Mouse (Mus musculus) adrenal gland, postnatal 4 days (tissue): ENCODE data around the gene Sdk1. TPM values are rescaled to one million over a fixed set of nuclear protein-coding genes. Genes with fewer than 3 reads are reported as not detected.

Experiments
- DNase-seq, 2 experiments: peaks; one replicate each; pipeline ENCODE4 v3.0.0; 2021 to 2022; ENCODE audit warnings: low spot score in 2 of 2, mixed read lengths in 2 of 2
- total RNA-seq, 2 experiments: library from RNA; stranded (reverse); gene quantifications; 2 replicates each; pipeline ENCODE4 v1.2.3; 2021

Gene Sdk1
- total RNA-seq, 2 experiments from 2014 or later = 20.0 to 20.3 TPM

DNA sequence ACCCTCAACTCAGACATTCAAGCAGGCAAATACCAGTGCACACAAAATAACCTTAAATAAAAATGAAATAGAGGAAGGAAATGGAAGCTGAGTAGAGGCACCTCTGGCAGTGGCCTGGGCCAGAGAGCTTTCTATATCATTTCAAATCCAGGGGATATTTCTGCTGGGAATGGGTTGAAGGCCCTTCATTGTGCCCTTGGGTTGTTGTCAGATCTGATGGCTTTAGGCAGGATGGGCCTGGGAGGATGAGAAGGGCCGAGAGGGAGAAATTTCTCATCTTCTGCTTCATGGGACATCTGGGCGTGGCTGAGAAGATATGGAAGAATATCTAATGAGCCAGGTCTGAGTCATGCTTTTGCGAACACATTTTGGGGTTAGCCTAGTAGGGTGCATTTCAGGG is 186.8 kb downstream of the Sdk1 start:
- no peak for DNase-seq

- no peak for DNase-seq
Measured at GRCm38 (mm10) chr5:141433286-141433685, 192.0 kb downstream of the Sdk1 start.

DNA sequence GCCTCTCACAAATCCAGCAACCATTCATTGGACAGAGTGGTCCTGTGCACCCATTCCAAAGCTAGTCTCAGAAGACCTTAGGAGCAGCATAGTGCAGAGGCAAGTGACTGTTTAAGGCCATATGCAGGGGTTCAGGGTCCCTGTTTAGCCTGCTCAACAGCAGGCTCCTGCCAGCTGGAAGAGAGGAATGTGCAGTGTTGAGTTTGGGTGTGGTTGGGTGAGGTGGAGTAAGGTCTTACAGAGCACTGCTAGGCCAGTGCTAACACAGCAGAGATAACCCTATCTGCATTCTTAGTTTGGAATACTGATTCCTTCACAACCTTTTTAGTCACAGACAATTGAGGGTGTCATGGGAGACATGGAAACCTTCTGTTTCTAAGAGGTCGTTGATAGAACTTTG is 206.0 kb downstream of the Sdk1 start:
- DNase-seq = no peak

- DNase-seq = no peak
Measured at GRCm38 (mm10) chr5:141463417-141463816, 222.1 kb downstream of the Sdk1 start.

GRCm38 (mm10) chr5:141468821-141469220 is 227.5 kb downstream of the Sdk1 start:
- DNase-seq = no peak

DNA sequence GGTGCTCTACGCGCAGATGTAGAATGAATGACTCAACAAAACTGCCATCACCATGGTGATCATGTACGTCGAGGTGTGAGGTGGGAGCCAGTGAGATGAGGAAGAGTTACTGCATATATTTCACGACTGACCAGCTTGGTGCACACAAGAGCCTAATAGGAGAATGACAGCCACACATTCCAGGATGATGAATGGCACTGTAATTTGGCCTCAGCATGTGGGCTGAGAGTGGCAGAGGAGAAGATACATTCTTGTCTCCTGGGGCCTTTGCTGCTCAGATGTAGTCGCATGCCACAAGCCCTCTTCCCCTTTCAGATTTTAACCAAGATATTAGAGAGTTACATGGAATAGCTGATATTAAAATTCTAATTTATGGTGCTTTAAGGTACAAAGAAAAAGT is 264.0 kb downstream of the Sdk1 start:
- no peak for DNase-seq

- DNase-seq = no peak
Measured at GRCm38 (mm10) chr5:141506344-141506743, 265.1 kb downstream of the Sdk1 start.

DNA sequence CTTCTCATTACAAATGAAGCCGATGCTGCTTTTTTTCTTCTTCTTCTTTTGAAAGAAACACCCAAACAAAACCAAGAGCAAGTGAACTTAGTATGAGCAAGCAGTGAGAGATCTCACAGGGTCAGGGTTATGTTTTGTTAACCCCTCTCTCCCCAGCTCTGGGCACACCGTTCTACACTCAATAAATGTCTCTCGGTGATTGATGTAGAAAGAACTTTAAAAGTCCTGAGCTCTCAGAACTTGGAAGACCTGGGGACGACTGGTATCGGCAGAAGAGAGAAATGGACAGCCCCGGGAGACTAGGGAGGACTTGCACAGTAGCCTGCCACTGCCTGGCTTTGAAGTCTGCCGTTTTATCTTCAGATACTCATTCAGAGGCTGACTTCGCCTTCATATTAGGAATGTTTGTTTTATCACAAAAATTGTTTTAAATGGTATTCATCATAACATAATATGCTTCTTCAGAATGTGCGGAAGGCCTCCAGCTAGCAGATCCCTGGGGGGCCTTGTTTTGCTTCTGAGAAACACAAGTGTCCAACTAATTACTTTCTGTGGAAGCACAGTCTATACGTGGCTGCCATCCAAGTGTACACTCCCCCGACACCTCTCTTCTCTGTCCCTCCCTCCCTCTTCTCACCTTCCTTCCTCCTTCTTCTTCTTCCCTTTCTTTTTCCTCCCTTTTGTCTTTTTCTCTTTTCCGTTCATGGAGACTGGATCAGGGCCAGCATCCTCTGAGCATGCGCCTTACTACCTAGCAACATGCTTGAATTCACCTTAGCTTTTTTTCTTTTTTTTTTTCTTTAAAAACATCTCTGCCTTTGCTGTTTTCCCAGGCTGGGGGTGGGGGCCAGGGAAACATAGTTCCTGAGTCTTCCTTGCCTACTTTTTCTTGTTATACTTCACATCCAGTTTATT is 283.8 kb downstream of the Sdk1 start:
- no peak for DNase-seq

DNA sequence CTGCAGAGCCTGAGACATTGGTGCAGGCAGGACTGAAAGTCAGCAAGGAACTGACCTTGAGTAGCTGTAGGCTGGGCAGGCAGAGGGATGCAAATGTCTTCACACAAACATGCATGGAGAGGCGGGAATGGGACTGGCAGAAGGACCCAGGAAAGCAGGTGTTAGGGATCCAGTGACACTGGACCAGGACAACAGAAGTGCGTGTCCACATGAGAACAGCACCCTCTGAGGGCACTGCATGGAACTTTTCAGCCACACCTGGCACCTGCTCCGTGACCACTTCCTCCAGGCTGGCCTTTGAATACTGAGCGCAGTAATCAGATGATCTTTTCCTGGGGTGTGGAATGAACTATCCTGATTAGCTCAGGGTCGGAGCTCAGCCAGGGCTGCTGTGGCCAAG is 298.9 kb downstream of the Sdk1 start:
- DNase-seq = no peak

DNA sequence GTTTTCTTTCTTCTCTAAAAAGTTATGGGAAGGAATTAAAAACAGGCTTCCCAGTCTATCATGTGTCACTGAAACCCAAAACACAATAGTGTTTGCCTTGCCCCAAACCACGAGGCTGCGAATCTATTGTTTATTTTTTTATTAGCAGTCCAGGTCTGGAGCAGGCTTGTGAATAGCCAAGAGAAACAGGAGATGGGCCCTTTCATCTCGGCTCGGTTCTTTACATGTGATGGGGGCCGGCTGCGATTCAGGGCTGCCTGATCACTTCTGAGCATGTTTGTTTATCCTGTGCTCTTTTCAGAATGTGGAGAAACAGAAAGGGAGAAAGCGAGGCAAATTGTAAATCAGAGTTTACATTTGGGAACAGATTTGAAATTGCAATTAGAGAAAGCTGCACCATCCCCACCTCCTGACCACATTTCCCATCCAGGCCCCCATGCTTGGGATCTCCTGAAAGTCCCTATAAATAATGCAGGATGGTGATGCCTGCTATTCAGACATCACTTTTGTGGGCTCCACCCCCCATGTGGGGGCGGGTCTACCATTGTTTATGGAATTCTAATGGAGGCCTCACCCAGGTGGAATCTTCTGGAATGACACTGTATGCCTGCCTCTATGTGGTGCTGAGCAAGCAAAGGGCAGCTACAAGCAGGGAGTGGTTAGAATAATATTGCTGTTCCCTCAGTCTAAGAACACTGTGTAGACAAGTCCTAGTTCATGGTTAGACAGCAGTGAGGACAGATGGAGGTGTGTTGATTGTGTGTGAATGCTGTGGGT is 301.8 kb downstream of the Sdk1 start:
- no peak for DNase-seq

DNA sequence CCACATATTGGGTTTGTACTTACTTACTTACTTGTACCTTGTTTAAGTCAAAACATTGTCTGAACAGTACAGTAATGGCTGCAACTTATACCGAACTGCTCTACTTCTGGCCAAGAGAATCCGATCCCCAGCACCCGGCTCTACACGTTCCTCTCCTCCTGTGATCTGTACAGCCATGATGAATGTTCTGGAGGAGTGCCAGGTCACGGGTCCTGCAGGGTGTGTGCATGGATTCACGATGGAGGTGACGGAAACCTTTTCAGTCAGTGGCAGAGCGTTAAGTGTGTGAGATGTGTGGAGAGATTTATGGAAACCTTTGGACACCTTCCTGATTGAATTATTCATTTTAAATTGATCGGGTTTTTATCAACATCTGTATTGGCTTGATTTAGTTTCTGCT is 312.2 kb downstream of the Sdk1 start:
- DNase-seq = no peak

GRCm38 (mm10) chr5:141558731-141559130 is 317.4 kb downstream of the Sdk1 start:
- no peak for DNase-seq

GRCm38 (mm10) chr5:141560325-141560724 is 319.0 kb downstream of the Sdk1 start:
- DNase-seq = no peak

GRCm38 (mm10) chr5:141561989-141562560 is 320.8 kb downstream of the Sdk1 start:
- no peak for DNase-seq

DNA sequence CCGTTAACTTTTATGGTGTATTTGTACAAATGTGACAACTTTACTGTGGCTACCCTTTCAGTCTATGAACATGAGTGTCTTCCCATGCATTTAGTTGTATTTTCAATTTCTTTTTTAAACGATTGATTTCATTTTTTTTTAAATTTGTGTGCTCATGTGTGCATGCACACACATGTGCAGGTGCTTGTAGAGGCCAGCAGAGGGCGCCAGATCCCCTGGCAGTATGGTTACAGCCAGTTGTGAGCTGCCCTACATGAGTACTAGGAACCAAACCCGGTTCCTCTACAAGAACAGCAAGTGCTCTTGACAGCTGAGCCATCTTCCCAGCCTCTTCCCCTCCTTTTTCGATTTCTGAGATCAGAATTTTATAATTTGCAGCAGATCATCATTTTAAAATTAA is 322.9 kb downstream of the Sdk1 start:
- DNase-seq = no peak

- no peak for DNase-seq
Measured at GRCm38 (mm10) chr5:141568106-141568505, 326.8 kb downstream of the Sdk1 start.

DNA sequence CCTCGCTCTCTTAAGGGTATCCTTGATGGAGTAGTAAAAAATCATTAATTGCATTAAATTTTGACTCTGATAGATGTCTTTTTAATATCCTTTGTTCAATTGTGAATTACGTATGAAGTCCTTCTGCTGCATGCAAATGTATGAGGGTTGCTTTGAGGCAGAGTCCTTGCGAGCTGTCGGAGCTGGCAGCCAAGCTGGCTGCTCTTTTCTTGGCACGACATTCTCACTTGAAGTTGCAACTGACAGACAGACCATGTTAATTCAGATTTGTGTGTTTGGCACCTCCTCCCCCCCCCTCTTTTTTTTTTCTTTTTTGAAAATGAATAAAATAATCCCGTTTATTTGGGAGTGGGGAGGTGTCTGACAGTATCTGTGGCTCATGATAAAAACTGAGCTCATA is 329.2 kb downstream of the Sdk1 start:
- no peak for DNase-seq

DNA sequence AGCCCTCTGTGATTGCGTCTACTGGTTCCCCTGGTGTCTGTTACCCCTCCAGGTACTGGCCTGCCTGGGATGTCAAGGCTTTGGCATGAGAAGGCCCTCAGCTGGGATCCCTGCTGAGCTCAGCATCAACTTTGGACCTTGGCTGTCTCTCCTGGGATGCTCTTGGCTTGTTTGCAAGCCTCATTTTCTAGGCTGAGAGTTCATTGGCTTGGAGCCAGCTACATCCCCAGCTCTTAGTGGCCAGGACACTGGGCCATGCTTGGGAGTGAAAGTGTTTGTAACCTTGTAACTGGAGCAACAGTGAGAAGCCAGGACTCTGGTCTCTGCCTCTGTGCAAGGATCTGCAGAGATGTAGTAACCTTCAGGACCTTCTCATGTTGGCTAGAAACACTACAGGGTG is 333.0 kb downstream of the Sdk1 start:
- DNase-seq = peak in 1 of 2 experiments; percentile 17

DNA sequence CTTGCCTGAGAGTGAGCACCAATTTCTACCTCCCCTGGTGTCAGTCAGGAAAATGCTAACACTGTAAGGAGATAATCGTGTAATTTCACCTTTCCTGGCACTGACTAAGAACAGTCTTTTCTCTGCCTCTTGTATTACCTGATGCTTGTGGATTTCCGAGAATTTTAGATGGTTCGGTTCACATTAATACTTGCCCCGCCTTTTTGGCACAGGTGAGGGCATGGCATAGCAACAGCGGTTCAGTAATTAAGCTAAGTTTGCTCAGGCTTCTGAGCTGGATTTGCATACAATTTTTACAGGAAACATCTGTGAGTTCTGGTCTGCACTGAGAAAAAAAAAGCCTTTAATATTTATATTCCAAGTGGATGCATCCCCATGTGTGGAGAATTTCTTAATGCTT is 350.0 kb downstream of the Sdk1 start:
- DNase-seq = no peak

DNA sequence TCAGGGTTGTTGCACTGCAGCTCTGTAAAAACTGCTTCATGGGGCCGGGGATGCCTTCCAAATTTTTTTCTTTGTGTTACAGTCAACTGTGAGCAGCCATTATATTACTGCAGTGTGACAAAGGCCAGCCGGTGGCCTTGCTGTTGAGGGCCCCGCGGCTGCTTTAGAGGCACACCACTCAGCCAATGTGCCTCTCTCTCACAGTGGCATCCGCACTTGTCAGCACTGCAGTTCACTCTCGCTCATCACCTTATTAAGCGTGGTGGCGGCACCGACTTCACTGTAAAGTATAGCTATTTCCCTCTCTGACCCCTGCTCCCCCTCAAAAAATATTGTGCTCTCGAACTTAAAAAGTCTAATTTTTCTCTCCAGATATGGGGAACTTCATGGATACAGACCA is 371.4 kb downstream of the Sdk1 start:
- no peak for DNase-seq

DNA sequence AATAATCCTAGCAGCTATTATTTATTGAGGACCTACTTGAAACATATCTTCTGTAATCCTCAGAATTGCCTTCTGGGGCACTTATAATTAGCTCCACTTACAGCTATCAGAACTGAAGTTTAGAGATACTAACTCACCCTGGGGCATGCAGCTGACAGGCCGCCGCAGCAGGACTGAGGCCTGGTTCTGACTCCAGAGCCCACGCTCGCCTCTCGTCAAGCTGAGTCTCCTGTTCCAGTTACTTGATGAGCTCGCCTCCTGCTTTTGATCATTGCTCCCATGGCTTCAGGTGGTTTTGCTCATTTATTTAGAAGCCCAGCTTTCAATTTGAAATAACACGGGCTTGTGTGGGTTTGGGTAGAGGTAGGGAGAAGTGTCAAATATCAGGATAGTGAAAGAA is 374.5 kb downstream of the Sdk1 start:
- no peak for DNase-seq

DNA sequence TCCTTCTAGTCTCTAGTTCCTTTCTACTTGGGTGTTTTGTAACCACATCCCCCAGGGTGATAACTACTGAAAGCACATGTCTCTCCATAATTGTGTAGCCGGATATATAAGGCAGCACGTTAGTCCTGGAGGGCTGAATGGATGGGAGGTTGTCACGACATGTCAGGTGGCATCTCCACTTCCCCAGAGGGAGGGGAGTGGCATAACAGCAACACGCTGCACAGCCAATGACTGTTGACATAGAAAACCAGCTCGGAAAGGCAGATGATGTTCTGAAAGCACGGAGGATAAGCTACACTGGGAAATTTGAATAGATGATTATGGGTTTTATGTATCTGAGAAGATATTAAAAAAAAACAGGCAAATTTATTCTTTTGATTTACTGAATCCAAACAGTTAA is 376.4 kb downstream of the Sdk1 start:
- DNase-seq = no peak
